Mouse (Mus musculus) kidney, postnatal 0 days (tissue): Measurements from ENCODE around the gene Snx20. TPM values are rescaled to one million over a fixed set of nuclear protein-coding genes. Genes with fewer than 3 reads are reported as not detected.
A peak's percentile ranks its signal among the peaks of the same experiment; 100 is the strongest.

Experiments
- ATAC-seq: fragments of 200-750 bp; cut with Nextera tagmentation; replicated peaks from 2 replicates; pipeline ENCODE4 v1.8.0; 2017; ENCODE audit warnings: low read depth, moderate number of reproducible peaks, moderate TSS enrichment, moderate library complexity; ENCODE audit not compliant: low FRiP score
- DNase-seq: peaks from one replicate; pipeline ENCODE4 v3.0.0-alpha.2; 2016; ENCODE audit warnings: low spot score
- H3K27ac ChIP-seq: fragments of 300-500 bp; sonication (generic); 2 replicates; pipeline ENCODE4 v1.5.1; 2014; ENCODE audit warnings: mild to moderate bottlenecking
- H3K27me3 ChIP-seq: fragments of 300-500 bp; sonication (generic); 2 replicates; pipeline ENCODE4 v1.6.1; 2014; ENCODE audit warnings: low read length, mixed read lengths; ENCODE audit not compliant: insufficient read depth
- H3K36me3 ChIP-seq: fragments of 300-500 bp; sonication (generic); 2 replicates; pipeline ENCODE4 v1.6.1; 2014; ENCODE audit warnings: low read length, mixed read lengths; ENCODE audit not compliant: insufficient read depth
- H3K4me1 ChIP-seq: fragments of 300-500 bp; sonication (generic); replicated peaks from 2 replicates; pipeline ENCODE4 v1.6.1; 2014; ENCODE audit warnings: antibody characterized with exemption, low read length, mixed read lengths; ENCODE audit not compliant: insufficient read depth
- H3K4me2 ChIP-seq: fragments of 300-500 bp; sonication (generic); 2 replicates; pipeline ENCODE4 v1.6.1; 2014; ENCODE audit warnings: mild to moderate bottlenecking, low read length, moderate library complexity, mixed read lengths
- H3K4me3 ChIP-seq: fragments of 300-500 bp; sonication (generic); replicated peaks from 2 replicates; pipeline ENCODE4 v1.5.1; 2014; ENCODE audit warnings: low read depth, low read length
- H3K9ac ChIP-seq: fragments of 300-500 bp; sonication (generic); 2 replicates; pipeline ENCODE4 v1.6.1; 2014; ENCODE audit warnings: low read depth, low read length
- H3K9me3 ChIP-seq: fragments of 300-500 bp; sonication (generic); replicated peaks from 2 replicates; pipeline ENCODE4 v1.6.1; 2016; ENCODE audit warnings: low read length, inconsistent platforms, mixed read lengths
- CTCF ChIP-seq: IDR thresholded peaks from 2 replicates; pipeline ENCODE4 v1.5.1; 2016; ENCODE audit warnings: antibody characterized with exemption, low read depth, mild to moderate bottlenecking, moderate library complexity
- WGBS: fragments of 180-500 bp; shearing (Covaris S2); extraction: QIAGEN DNeasy Blood & Tissue Kit; methylation state at CpG from one replicate; pipeline ENCODE4 v1.1.7; 2014; 5-methylcytosine and 5-hydroxymethylcytosine counted together
- polyA plus RNA-seq: library from polyadenylated mRNA; unstranded; fragments of >200 nt; fragmentation: Nextera tagmentation; extraction: Ambion mirVana; gene quantifications from 2 replicates; pipeline ENCODE4 v1.2.1, GENCODE M21; 2015

The Snx20 gene
- polyA plus RNA-seq, 1 experiment from 2014 or later, result 3.0 TPM

- TF ChIP-seq CTCF, result no peak
- H3K4me1 ChIP-seq, result no peaks in the 10 kb centered on the region
- H3K4me3 ChIP-seq, result no peak overlapping the region
- no peaks in the 10 kb centered on the region for H3K9me3 ChIP-seq
- DNase-seq, result no peak
- peaks cover 4% of the 10 kb centered on the region; the same call in 1 of the 2 replicates for H3K27me3 ChIP-seq
- H3K36me3 ChIP-seq, result no peaks in the 10 kb centered on the region
- ATAC-seq, result no peak
- H3K9ac ChIP-seq, result no peak overlapping the region
- no peak overlapping the region for H3K4me2 ChIP-seq
- 88% methylated on average over 3 of the region's 3 CpGs for WGBS
- H3K27ac ChIP-seq, result no peak overlapping the region
Measured at GRCm38 (mm10) chr8:88624276-88624675, 11.7 kb downstream of the Snx20 start.

GRCm38 (mm10) chr8:88623351-88623750, 12.6 kb downstream of the Snx20 start:
- Histone ChIP-seq H3K9ac (no peak overlapping the region), H3K36me3 (no peaks in the 10 kb centered on the region), H3K9me3 (no peaks in the 10 kb centered on the region), H3K4me1 (no peaks in the 10 kb centered on the region), H3K27me3 (peaks cover 4% of the 10 kb centered on the region; the same call in 1 of the 2 replicates), H3K27ac (no peak overlapping the region), H3K4me3 (no peak overlapping the region), H3K4me2 (no peak overlapping the region)
- DNase-seq (no peak), ATAC-seq (no peak)
- TF ChIP-seq CTCF, result no peak
- WGBS, result 84% methylated on average over 3 of the region's 3 CpGs

- Histone ChIP-seq H3K4me1 (no peaks in the 10 kb centered on the region), H3K4me3 (no peak overlapping the region), H3K4me2 (no peak overlapping the region), H3K36me3 (no peaks in the 10 kb centered on the region), H3K27me3 (peaks cover 4% of the 10 kb centered on the region; the same call in 1 of the 2 replicates), H3K9me3 (no peaks in the 10 kb centered on the region), H3K9ac (no peak overlapping the region), H3K27ac (no peak overlapping the region)
- WGBS, result 2% methylated on average over 8 of the region's 8 CpGs
- DNase-seq (peak; percentile 88), ATAC-seq (no peak; the same call in 1 of the 2 replicates)
- peak; percentile 99 for TF ChIP-seq CTCF
Measured at GRCm38 (mm10) chr8:88621408-88621807, 14.5 kb downstream of the Snx20 start.

- DNase-seq (no peak), ATAC-seq (no peak)
- WGBS, result 34% methylated on average over 5 of the region's 5 CpGs
- no peaks in the 10 kb centered on the region for H3K36me3 ChIP-seq
- H3K27ac ChIP-seq, result no peak overlapping the region
- TF ChIP-seq CTCF, result no peak
- H3K9ac ChIP-seq, result no peak overlapping the region
- H3K4me3 ChIP-seq, result no peak overlapping the region
- no peak overlapping the region for H3K4me2 ChIP-seq
- no peaks in the 10 kb centered on the region for H3K4me1 ChIP-seq
- peaks cover 4% of the 10 kb centered on the region; the same call in 1 of the 2 replicates for H3K27me3 ChIP-seq
- no peaks in the 10 kb centered on the region for H3K9me3 ChIP-seq
Measured at GRCm38 (mm10) chr8:88620931-88621330, 15.0 kb downstream of the Snx20 start.

- peaks cover 4% of the 10 kb centered on the region; the same call in 1 of the 2 replicates for H3K27me3 ChIP-seq
- 74% methylated on average over 3 of the region's 3 CpGs for WGBS
- ATAC-seq, result no peak
- H3K36me3 ChIP-seq, result no peaks in the 10 kb centered on the region
- TF ChIP-seq CTCF, result peak; percentile 71
- no peak overlapping the region for H3K9ac ChIP-seq
- H3K4me1 ChIP-seq, result no peaks in the 10 kb centered on the region
- no peaks in the 10 kb centered on the region for H3K9me3 ChIP-seq
- DNase-seq, result no peak
- no peak overlapping the region for H3K27ac ChIP-seq
- H3K4me3 ChIP-seq, result no peak overlapping the region
- no peak overlapping the region for H3K4me2 ChIP-seq
Measured at GRCm38 (mm10) chr8:88619513-88619912, 16.4 kb downstream of the Snx20 start.

- Histone ChIP-seq H3K4me1 (no peaks in the 10 kb centered on the region), H3K9me3 (no peaks in the 10 kb centered on the region), H3K27me3 (peaks cover 4% of the 10 kb centered on the region; the same call in 1 of the 2 replicates), H3K36me3 (no peaks in the 10 kb centered on the region), H3K4me3 (no peak overlapping the region), H3K4me2 (no peak overlapping the region), H3K9ac (no peak overlapping the region), H3K27ac (no peak overlapping the region)
- ATAC-seq (no peak), DNase-seq (no peak)
- TF ChIP-seq CTCF, result no peak
- 50% methylated on average over 5 of the region's 5 CpGs for WGBS
Measured at GRCm38 (mm10) chr8:88618612-88619011, 17.3 kb downstream of the Snx20 start.

GRCm38 (mm10) chr8:88614981-88615380, 20.9 kb downstream of the Snx20 start:
- Histone ChIP-seq H3K27ac (no peak overlapping the region), H3K4me1 (no peaks in the 10 kb centered on the region), H3K36me3 (no peaks in the 10 kb centered on the region), H3K9me3 (no peaks in the 10 kb centered on the region), H3K27me3 (no peaks in the 10 kb centered on the region), H3K9ac (no peak overlapping the region), H3K4me2 (no peak overlapping the region), H3K4me3 (no peak overlapping the region)
- DNase-seq (no peak), ATAC-seq (no peak)
- WGBS, result 59% methylated on average over 5 of the region's 5 CpGs
- TF ChIP-seq CTCF, result no peak
